Mouse (Mus musculus): ENCODE results near the gene Arxes2.
"Not testable (repeated sequence)": the region's sequence is repeated elsewhere in the genome, so short reads cannot be mapped to it uniquely, and the experiment has no call there.

Gene Arxes2

DNA sequence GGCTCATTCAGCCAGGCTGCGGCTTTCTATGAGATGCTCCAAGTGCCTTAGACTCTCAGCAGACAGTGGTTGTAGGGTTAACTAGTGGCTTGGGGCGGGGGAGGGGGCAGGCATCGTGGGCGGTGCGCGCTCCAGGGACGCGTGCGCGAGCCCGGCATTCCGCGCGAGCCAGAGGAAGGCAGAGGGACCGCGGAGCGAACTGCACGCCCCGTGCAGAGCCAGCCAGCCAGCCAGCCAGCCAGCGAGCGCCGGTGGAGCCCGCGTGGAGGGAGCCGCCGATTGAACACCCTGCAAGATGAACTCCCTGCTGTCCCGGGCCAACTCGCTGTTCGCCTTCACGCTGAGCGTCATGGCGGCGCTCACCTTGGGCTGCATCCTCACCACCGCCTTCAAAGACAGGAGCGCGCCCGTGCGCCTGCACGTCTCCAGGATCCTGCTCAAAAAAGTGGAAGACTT is at the start of gene Arxes2:
Arxes2 (plus strand) TSS at position 161 of the 456 bp plus-strand sequence.
- peak in 1 of 2 experiments; percentile 2 for DNase-seq (ENCODE audit: low spot score in 2 of 2)

- DNase-seq (ENCODE audit: low spot score in 2 of 2), result no peak
Observed at GRCm38 (mm10) chrX:135948699-135949437, 44.8 kb upstream of the Arxes2 start.

GRCm38 (mm10) chrX:135956988-135957690 is 36.5 kb upstream of the Arxes2 start:
- DNase-seq (ENCODE audit: low spot score in 2 of 2), result no peak

GRCm38 (mm10) chrX:135957691-135958081 is 35.9 kb upstream of the Arxes2 start:
- DNase-seq (ENCODE audit: low spot score in 2 of 2), result no peak

GRCm38 (mm10) chrX:135958589-135959225 is 34.9 kb upstream of the Arxes2 start:
- no peak for DNase-seq (ENCODE audit: low spot score in 2 of 2)

GRCm38 (mm10) chrX:135959536-135959935 is 34.1 kb upstream of the Arxes2 start:
- DNase-seq (ENCODE audit: low spot score in 2 of 2), result no peak

DNA sequence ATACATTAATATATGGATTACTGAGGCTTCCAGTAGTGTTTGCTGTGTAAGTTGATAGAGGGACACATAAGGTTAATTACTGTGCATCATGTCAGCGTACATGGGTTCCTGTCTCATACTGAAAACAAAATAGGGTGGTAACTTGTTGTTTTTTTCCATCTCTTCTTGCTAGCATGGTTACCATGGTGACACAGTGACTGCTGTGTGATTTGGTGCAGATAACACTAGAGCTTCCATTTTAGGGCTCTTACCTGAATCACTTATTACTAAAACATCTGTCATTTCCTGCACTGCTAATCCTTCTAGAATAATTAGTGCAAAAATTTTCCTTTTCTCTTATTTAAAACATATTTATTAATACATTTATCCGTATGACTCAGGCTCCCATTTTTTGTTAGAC is 31.3 kb upstream of the Arxes2 start:
- no peak for DNase-seq (ENCODE audit: low spot score in 2 of 2)

DNA sequence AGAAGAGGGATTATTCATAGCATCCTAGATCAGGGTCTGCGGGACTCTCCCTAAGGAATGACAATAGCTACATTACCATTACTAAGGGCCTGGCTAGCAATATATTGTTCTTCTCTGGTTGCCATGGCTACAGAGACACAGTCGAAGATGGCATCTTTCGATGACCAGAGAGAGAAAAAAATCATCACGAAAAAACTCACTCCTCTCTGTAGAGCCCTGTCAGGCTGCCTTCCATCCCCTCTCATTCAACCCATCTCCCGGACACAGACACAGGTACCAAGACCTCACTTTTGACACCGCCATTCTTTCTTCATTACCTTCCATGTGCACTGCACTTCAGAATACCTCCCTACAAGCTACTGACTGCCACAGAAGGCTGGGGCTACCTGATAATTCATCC is 30.5 kb upstream of the Arxes2 start:
- DNase-seq (ENCODE audit: low spot score in 2 of 2), result no peak

DNA sequence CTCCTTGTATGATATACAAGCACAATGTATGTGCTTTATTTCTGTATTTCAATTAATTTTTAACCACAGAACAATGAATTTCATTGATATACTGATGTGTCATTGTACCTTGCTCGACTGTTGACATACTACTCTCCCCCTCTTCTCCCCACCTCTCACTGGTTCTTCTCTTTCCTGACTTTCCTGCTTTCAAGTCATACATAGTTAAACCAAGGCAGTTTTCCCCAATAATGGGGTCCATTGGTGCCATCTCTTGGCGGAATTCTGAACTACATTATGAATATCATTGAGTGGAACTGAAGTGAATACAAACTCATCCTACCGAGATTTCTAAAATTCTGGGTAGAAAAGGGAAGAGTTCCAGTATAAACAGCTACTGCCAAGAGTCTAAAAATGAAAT is 30.0 kb upstream of the Arxes2 start:
- DNase-seq (ENCODE audit: low spot score in 2 of 2), result peak in 1 of 2 experiments; percentile 25

DNA sequence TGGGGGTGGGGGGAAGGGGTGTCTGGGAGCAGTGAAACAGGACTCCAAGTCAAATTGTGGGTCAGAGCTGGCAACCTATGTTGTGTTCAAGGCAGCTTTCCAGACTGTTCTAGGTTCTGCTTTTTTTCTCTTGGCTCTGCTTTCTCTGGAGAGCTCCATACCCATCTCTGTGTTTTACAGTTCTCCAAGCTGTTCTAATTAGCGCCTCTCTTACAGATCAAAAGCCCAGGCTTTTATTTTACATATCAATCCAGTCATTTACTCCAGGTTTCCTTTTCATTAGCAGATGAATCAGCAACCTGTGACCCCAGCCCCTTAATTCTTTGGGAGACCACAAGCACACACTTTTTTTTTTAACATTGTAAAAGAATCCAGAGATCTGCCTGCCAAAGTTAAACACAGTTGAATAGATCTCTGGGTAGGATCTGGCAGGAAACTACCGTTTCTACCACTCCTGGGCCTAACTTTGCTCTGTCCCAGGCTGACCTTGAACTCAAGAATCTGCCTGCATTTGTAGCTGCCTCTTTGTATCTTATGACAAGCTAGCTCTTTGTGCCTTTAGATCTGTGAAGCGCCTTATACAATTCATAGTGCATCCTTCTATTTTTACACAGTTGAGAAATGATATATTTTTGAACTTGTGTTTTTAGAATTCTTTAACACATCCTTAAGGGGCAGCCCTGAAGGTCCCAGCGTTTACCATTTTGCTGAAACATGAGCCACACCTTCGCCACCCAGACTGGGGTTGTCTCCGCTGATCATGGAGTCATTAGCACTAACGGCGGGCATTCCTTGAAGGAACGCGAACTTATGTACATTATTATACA is 19.8 kb upstream of the Arxes2 start:
- DNase-seq (ENCODE audit: low spot score in 2 of 2), result no peak

DNA sequence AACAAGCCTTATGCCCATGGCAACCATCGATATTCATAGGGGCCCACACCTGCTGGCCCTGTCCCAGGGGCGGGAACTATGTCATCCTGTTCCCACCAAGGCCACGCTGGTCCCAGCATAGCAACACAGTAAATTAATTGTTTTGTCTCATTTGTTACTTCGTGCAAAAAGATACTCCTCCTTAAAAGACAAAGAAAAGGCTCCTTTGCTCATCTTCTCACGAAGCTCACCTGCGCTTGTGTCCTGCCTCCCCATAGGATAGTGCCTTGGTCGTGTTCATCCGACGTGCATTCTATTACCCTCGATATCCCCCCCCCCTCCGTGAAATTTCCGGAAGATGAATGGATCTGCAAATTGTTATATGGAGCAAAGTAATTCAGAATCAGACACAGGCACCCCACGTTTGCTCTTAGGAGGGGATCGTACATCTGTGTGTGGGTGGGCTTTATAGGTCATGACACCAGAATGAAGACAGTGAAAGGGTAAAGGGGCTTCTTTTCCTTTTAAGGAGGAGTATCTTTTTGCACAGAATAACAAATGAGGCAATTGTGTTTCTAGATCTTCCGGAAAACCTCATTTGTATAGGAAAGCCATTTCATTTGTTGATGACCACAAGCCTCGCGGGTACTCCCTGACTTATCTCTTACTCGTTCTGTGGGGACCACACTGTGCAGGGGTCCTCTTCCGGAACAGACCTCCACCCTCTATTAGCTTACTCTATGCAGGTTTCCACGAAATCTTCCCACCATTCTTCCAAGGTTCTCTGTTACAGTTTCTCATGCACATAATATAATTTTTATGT is 19.0 kb upstream of the Arxes2 start:
- DNase-seq (ENCODE audit: low spot score in 2 of 2), result no peak

GRCm38 (mm10) chrX:135975226-135975552 is 18.4 kb upstream of the Arxes2 start:
- DNase-seq (ENCODE audit: low spot score in 2 of 2), result peak; percentile 18 to 48

DNA sequence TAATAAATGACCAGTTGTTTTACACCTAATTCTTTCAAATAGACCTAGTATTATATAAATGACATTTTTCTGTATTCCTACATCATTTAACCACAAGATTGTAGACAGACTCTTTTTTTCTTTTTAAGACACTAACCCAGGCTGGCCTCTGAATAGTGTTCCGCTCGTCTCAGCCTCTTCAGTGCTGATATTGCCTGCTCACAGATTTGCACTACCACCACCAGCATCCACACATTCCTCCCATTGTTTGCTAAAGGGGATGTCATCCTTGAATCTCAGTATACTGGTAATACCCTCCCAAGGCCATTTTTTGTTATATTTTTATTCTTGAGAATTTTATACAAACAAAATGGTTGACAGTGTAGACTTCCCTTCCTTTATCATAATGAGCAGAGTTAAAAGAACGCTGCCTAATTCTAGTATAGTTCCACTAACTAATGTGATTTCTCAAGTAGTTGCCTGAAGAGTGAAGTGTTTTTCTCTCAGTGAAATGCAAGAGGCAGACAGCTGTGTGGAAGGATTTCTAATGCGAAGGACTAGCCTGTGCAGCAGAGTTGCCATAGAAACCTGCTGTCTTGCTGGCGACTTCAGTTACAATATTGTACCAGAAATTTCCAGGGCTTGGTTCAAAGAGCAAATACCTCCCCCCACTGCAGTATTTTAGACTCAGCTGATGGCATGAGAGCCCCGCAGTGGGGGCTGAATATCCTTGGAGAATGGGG is 8.9 kb upstream of the Arxes2 start:
- DNase-seq (ENCODE audit: low spot score in 2 of 2), result no peak

DNA sequence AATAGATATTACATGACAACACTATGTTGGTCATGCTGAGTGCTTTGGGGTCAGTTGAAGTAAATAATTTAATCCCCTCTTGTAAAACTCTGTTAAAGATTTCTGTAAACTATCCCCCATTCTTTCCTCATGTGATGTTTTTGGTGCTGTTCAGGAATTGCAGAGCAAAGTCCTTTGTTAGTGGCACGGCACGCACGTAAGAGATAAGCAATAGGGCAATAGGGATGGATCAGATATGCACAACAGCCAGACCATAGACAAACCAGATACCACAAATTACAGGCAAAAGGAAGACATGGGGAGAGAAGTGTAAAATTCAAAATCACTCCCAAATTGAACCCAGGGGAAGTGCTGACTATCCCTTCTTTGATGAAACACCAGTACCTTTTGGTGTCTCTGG is 7.4 kb upstream of the Arxes2 start:
- no peak for DNase-seq (ENCODE audit: low spot score in 2 of 2)

DNA sequence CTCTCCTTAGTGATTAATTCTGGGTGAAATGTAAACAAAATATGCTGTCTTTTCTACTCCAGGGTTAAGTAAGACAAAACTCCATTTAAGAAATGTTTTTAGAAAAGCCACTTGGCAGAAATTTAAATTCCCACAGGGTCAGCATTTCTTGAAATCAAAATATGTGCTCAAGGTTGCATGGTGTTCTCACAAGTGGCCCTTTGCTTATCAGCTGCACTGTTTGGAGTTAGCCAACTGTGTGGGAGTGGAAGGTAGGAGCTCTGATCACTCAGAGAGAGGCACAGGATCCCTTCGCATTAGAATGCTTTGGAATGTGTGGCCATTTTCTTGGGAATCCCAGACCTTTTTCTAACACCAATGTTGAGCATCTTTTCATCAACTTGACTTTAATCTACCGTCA is 3.0 kb upstream of the Arxes2 start:
- DNase-seq (ENCODE audit: low spot score in 2 of 2), result no peak

DNA sequence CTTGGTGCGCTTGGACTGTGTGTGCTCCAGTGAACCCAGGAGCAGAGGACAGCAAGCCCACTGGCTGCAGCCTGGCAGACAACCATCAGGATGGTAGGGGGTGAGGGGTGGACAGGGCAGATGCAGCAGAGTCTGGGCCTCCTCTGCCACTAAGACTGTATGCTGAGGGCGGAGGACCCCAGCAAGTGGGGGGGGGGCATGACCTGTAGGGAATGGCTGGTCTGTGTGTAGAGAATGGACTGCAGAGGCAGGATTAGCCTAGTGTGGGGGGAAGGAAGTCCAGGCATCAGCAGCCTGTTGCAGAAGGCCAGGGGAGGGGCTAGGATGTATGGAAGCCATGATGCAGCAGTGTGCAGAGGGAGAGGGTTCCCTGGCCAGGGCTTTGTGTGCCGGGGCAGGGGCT is 431 bp upstream of the Arxes2 start:
- DNase-seq (ENCODE audit: low spot score in 2 of 2), result not testable (repeated sequence)

GRCm38 (mm10) chrX:136007199-136007843 is 13.7 kb downstream of the Arxes2 start:
- no peak for DNase-seq (ENCODE audit: low spot score in 2 of 2)

- DNase-seq (ENCODE audit: low spot score in 2 of 2), result no peak
Observed at GRCm38 (mm10) chrX:136014392-136014791, 20.8 kb downstream of the Arxes2 start.

DNA sequence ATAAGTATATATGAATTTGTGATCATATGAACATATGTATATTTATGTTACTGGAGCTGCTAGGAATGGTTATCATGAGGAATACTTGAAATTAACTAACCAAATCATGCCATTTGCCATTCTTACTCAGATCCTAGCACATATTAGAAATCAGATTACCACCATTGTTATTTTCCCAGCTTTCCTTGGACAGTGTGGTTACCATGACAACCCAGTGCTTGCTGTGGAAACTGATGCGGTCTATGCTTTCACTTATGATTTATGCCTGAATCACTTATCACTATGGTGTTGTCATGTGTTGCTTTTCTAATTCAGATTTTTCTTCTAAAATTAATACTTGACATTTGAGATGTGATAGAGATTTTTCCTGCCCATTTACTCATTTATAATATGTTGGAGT is 36.7 kb downstream of the Arxes2 start:
- no peak for DNase-seq (ENCODE audit: low spot score in 2 of 2)
